Mouse (Mus musculus) liver, adult 2 months (tissue): ENCODE data around the gene Ppm1l. TPM values are rescaled to one million over a fixed set of nuclear protein-coding genes. Genes with fewer than 3 reads are reported as not detected.
A peak's percentile ranks its signal among the peaks of the same experiment; 100 is the strongest.

Experiments used
- DNase-seq: peaks from one replicate; pipeline ENCODE4 v3.0.0-alpha.2; 2011; ENCODE audit warnings: low read depth, low spot score; ENCODE audit errors: extremely low read depth
- H3K27ac ChIP-seq: fragments of 200-500 bp; replicated peaks from 2 replicates; pipeline ENCODE4 v1.5.1; 2012; ENCODE audit warnings: low read depth, mild to moderate bottlenecking, control low read depth, inconsistent platforms, low read length; ENCODE audit not compliant: insufficient read depth
- H3K27me3 ChIP-seq: fragments of 200-500 bp; 2 replicates; pipeline ENCODE4 v1.6.1; 2012; ENCODE audit warnings: mild to moderate bottlenecking, moderate library complexity, low read length, inconsistent platforms; ENCODE audit not compliant: control insufficient read depth, insufficient read depth
- H3K36me3 ChIP-seq: fragments of 200-500 bp; 2 replicates; pipeline ENCODE4 v1.6.1; 2012; ENCODE audit warnings: low read length, inconsistent platforms; ENCODE audit not compliant: control insufficient read depth, insufficient read depth
- H3K4me1 ChIP-seq: fragments of 200-500 bp; 2 replicates; pipeline ENCODE4 v1.6.1; 2011; ENCODE audit warnings: low read length; ENCODE audit not compliant: control insufficient read depth, insufficient read depth
- H3K4me3 ChIP-seq: fragments of 200-500 bp; 2 replicates; pipeline ENCODE4 v1.5.1; 2011; ENCODE audit warnings: low read depth, mild to moderate bottlenecking, control low read depth, low read length, moderate library complexity; ENCODE audit not compliant: insufficient read depth
- H3K79me2 ChIP-seq: fragments of 200-500 bp; 2 replicates; pipeline ENCODE4 v1.6.1; 2012; ENCODE audit warnings: inconsistent platforms, mild to moderate bottlenecking, low read length, moderate library complexity; ENCODE audit not compliant: control insufficient read depth, insufficient read depth
- H3K9ac ChIP-seq: fragments of 200-500 bp; 2 replicates; pipeline ENCODE4 v1.6.1; 2012; ENCODE audit warnings: low read depth, mild to moderate bottlenecking, control low read depth, inconsistent platforms, low read length
- CTCF ChIP-seq: fragments of 200-500 bp; IDR thresholded peaks from 2 replicates; pipeline ENCODE4 v1.5.1; 2011; ENCODE audit warnings: low read depth, low read length, control low read depth
- POLR2A ChIP-seq: fragments of 200-500 bp; IDR thresholded peaks from 2 replicates; pipeline ENCODE4 v1.6.1; 2011; ENCODE audit warnings: low read length, control low read depth; ENCODE audit not compliant: insufficient read depth; ENCODE audit errors: extremely low read depth
- WGBS: fragments of 180-500 bp; shearing (Covaris S2); methylation state at CpG from one replicate; pipeline ENCODE4 v1.1.7; 2018; 5-methylcytosine and 5-hydroxymethylcytosine counted together
- polyA plus RNA-seq: library from polyadenylated mRNA; depleted of rRNA; stranded (reverse); fragments of >200 nt; gene quantifications from 2 replicates; pipeline ENCODE4 v1.2.3, GENCODE M21; 2012
- total RNA-seq: library from RNA; depleted of rRNA; stranded (reverse); fragments of >200 nt; gene quantifications from 2 replicates; pipeline ENCODE4 v1.2.3, GENCODE M21; 2014

Gene Ppm1l
- total and polyA plus RNA-seq, 2 experiments: 1.9 to 3.3 TPM

- TF ChIP-seq CTCF (no peak), POLR2A (no peak)
- peak; percentile 74 for DNase-seq
- WGBS: 39% methylated on average over 8 of the region's 8 CpGs
- Histone ChIP-seq H3K4me3 (no peak overlapping the region), H3K27me3 (no peaks in the 10 kb centered on the region), H3K36me3 (no peaks in the 10 kb centered on the region), H3K79me2 (no peaks in the 10 kb centered on the region), H3K27ac (no peak overlapping the region), H3K9ac (no peak overlapping the region), H3K4me1 (peaks cover 5% of the 10 kb centered on the region; the same call in 1 of the 2 replicates)
These were observed 207.9 kb downstream of the Ppm1l start for GRCm38 (mm10) chr3:69524356-69525071.

- no peak for DNase-seq
- TF ChIP-seq CTCF (no peak), POLR2A (no peak)
- H3K4me3 ChIP-seq: no peak overlapping the region
- peaks cover 5% of the 10 kb centered on the region; the same call in 1 of the 2 replicates for H3K4me1 ChIP-seq
- no peaks in the 10 kb centered on the region for H3K27me3 ChIP-seq
- no peak overlapping the region for H3K27ac ChIP-seq
- no peaks in the 10 kb centered on the region for H3K79me2 ChIP-seq
- WGBS: 75% methylated on average over 8 of the region's 8 CpGs
- H3K9ac ChIP-seq: no peak overlapping the region
- H3K36me3 ChIP-seq: no peaks in the 10 kb centered on the region
These were observed 208.4 kb downstream of the Ppm1l start for GRCm38 (mm10) chr3:69525072-69525529.

GRCm38 (mm10) chr3:69527384-69527783, 210.7 kb downstream of the Ppm1l start:
- no peaks in the 10 kb centered on the region for H3K79me2 ChIP-seq
- H3K27ac ChIP-seq: no peak overlapping the region
- no peaks in the 10 kb centered on the region for H3K36me3 ChIP-seq
- DNase-seq: no peak
- 93% methylated on average over 1 of the region's 1 CpGs for WGBS
- H3K9ac ChIP-seq: no peak overlapping the region
- no peak overlapping the region for H3K4me3 ChIP-seq
- H3K27me3 ChIP-seq: no peaks in the 10 kb centered on the region
- peaks cover 5% of the 10 kb centered on the region; the same call in 1 of the 2 replicates for H3K4me1 ChIP-seq
- TF ChIP-seq POLR2A (no peak), CTCF (no peak)

- 80% methylated on average over 7 of the region's 7 CpGs for WGBS
- H3K27me3 ChIP-seq: no peaks in the 10 kb centered on the region
These were observed 212.9 kb downstream of the Ppm1l start for GRCm38 (mm10) chr3:69529576-69529975.

GRCm38 (mm10) chr3:69531511-69531910, 214.8 kb downstream of the Ppm1l start:
- Histone ChIP-seq H3K27me3 (no peaks in the 10 kb centered on the region), H3K27ac (no peak overlapping the region), H3K9ac (no peak overlapping the region), H3K4me1 (no peaks in the 10 kb centered on the region), H3K4me3 (no peak overlapping the region), H3K36me3 (no peaks in the 10 kb centered on the region), H3K79me2 (no peaks in the 10 kb centered on the region)
- 89% methylated on average over 9 of the region's 9 CpGs for WGBS
- TF ChIP-seq CTCF (no peak), POLR2A (no peak)
- DNase-seq: no peak

More at GRCm38 (mm10) chr3:69529576-69529975, 212.9 kb downstream of the Ppm1l start:
- no peaks in the 10 kb centered on the region for H3K79me2 ChIP-seq
- no peak overlapping the region for H3K4me3 ChIP-seq
- H3K27ac ChIP-seq: no peak overlapping the region
- peaks cover 2% of the 10 kb centered on the region; the same call in 1 of the 2 replicates for H3K4me1 ChIP-seq
- H3K9ac ChIP-seq: no peak overlapping the region
- no peak for TF ChIP-seq CTCF
- TF ChIP-seq POLR2A: no peak
- H3K36me3 ChIP-seq: no peaks in the 10 kb centered on the region
- no peak for DNase-seq

GRCm38 (mm10) chr3:69532687-69533086, 216.0 kb downstream of the Ppm1l start:
- no peaks in the 10 kb centered on the region for H3K27me3 ChIP-seq
- H3K4me1 ChIP-seq: no peaks in the 10 kb centered on the region
- no peak overlapping the region for H3K4me3 ChIP-seq
- H3K27ac ChIP-seq: no peak overlapping the region
- 85% methylated on average over 4 of the region's 4 CpGs for WGBS
- no peaks in the 10 kb centered on the region for H3K79me2 ChIP-seq
- H3K9ac ChIP-seq: no peak overlapping the region
- H3K36me3 ChIP-seq: no peaks in the 10 kb centered on the region
- no peak for TF ChIP-seq POLR2A
- TF ChIP-seq CTCF: no peak
- no peak for DNase-seq
